Mouse (Mus musculus) heart, adult 11 months (tissue): ENCODE data around the gene Fhad1.
A peak's percentile ranks its signal among the peaks of the same experiment; 100 is the strongest.

Experiments
- DNase-seq: peaks from one replicate; pipeline ENCODE4 v3.0.0; 2022

Gene Fhad1

DNA sequence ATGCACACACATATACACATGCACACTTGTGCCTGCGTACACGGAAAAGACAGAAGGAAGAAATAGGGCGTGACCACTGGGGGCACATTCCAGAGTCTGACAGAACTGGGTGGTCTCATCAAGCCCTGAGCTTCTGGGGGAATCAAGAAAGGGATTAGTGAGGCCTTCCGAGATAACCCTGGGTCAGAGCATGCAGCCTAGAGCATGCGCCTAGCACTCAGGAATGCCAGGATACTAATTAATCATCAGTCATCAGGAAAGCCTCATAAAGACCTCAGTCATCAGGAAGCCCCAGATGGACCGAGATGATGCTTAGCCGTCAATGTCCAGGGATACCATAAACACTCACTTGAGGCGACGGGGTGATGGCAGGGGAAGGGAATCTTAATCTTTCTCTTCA is 135.0 kb downstream of the Fhad1 start:
- no peak for DNase-seq

DNA sequence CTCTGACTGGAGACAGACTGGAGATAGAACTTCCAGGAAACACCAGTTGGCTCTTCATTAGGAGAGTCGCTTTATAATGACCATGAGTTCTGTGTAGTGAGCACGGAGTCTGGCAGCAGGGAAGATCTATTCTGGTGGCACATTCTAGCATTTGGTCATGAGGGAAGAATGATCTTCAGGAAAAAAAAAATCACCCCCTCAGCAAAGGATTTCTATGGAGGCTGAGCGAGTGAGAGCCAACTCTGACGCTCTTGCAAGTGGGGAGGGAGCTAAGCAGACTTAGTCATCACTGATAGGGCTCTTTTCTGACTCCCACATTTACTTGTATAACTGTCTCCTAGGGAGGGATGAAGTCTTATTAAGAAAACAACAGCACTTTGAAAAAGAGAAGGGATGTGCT is 135.8 kb downstream of the Fhad1 start:
- no peak for DNase-seq

- DNase-seq, result no peak
Measured at GRCm38 (mm10) chr4:141878621-141879020, 136.3 kb downstream of the Fhad1 start.

GRCm38 (mm10) chr4:141875481-141876108 is 139.3 kb downstream of the Fhad1 start:
- DNase-seq, result no peak

GRCm38 (mm10) chr4:141874601-141875460 is 140.1 kb downstream of the Fhad1 start, which contains the start of gene Efhd2:
TSS of gene Efhd2 (minus strand) at chr4:141874920.
- peak; percentile 99 for DNase-seq

DNA sequence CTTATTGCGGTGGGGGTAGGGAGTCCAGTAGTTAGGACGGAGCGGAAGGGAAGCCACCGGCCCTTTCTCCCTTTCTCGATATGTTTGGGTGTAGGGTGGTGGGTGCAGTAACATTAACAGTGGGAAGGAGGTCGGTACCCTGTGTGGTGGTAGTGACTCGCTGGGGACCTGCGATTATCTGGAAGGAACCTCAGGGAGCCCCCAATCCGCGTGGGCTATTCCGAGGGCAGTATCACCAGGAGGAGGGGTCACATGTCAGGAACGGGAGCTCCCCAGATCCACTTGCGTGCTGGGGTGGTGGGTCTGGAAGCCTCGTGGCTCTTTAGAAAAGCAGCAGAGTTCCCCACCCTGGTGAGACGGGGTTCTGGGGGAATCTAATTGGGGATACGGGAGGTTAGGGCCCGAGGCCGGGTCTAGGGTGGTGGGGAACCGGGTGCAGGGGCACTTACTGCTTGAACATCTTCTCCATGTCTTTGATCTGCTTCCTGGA is 140.7 kb downstream of the Fhad1 start:
- peak; percentile 94 for DNase-seq

- DNase-seq, result peak; percentile 98
Measured at GRCm38 (mm10) chr4:141872977-141873376, 141.9 kb downstream of the Fhad1 start.

- peak; percentile 98 for DNase-seq
Measured at GRCm38 (mm10) chr4:141871909-141872308, 143.0 kb downstream of the Fhad1 start.

- DNase-seq, result peak; percentile 95
Measured at GRCm38 (mm10) chr4:141871333-141871725, 143.6 kb downstream of the Fhad1 start.

DNA sequence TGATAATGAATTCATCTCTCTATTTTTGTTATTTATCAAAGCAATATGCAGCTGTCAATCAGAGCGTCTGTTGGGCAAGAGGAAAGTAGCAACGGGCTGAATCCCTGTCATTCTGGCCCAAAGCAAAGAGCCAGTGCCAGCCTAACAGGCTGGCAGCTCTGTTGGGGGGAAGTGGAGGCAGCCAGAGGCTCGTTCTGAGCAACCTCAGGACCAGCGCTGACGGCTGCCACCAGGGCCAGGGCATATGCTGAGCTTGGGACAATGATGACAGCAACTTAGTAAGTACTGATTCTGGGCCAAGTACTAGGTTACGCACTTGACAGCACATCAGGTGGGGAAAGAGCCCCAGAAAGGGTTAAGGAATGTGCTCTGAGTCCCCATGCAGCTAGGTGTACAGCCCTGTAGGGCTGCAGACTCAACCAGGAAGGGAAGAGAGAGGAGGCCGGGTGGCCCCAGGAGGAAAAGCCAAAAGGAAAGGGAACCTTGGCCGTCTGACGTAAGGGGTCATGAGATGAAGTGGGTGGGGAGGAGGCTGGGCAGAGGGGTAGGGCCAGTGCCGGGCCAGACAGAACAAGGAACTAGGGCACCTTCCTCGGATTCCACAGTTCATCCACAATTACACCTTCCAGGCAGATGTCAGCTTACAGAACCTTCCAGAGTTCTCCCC is 144.1 kb downstream of the Fhad1 start:
- peak; percentile 99 for DNase-seq

DNA sequence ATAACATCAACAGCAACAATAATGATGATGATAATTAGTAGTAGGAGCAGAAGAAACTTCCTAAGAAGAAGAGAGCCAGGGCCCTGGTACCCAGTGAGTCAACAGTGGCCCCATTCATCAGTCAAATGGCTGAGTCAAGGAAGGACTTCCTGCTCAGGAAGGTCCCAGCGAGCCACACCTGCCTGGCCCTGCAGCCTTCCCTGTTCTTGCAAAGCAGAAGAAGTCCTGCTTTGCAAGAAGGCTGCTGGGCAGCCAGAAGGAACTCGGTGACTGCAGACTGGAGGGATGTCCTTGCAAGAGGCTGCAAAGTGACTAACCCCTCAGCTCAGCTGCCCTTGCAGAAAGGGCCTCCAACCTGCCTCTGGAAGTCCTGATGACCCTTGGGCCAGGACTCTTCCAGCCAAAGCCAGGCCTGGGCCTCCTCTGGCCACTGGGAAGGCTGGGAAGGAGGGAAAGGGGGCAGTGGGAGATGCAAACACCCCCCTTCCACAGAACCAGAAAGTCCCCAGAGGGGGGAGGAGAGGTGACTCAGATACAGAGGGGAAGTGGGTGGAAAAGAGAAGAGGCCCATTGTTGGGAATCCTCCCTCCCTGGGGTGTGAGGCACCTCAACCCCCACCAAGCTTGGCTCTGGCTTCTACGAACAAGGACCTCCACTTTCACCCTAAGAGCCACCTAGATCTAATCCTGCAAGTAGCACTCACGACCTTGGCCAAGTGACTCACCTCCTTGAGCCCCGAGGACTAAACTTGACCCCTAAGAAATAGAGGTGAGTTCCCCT is 145.3 kb downstream of the Fhad1 start:
- peak; percentile 94 for DNase-seq

- DNase-seq, result peak; percentile 94
Measured at GRCm38 (mm10) chr4:141868051-141868450, 146.8 kb downstream of the Fhad1 start.

DNA sequence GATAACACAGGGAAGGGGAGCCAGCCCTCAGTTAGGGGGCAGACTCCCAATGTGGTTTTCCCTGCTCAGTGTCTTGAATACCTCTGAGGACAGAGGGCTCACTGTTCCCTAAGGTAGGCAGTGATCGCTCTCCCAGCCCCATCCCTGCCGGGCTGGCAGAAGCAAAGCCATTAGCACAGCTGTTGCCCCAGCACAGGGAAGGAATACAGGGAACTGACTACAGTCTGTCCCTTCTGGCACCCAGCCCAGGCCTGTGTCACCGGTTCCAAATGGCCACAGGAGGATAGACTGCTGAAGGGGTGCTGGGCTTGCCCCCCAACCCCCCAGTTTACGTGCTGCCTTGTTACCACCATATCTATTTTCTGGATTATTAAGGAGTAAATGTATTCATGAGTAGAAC is 147.4 kb downstream of the Fhad1 start:
- DNase-seq, result peak; percentile 97

DNA sequence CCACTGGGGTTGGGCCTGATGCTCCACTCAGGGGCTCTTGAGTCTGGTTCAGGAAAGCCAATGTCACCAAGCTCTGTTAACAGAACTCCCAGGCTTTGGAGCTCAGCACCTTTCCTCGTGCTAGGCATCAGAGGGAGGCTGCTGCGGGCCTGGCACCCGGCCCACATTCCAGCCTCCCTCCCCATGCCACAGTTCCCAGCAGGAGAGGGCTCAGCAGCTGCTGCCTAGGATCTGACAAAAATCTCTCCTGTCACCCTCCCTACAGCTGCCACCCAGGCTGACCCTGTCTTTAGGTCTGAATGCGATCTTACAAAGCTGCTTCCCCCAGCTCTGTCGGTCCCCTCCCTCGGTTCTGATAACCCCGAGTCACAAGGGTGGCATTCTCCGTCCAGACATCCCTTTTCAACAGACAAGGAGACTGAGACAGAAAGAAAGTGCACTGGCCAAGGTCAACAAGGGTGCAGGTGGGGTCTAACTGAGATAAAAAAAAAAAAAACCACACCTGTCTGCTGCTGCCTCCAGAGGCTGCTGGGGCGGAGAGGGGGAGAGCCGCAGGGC is 147.9 kb downstream of the Fhad1 start:
- DNase-seq, result peak; percentile 94

DNA sequence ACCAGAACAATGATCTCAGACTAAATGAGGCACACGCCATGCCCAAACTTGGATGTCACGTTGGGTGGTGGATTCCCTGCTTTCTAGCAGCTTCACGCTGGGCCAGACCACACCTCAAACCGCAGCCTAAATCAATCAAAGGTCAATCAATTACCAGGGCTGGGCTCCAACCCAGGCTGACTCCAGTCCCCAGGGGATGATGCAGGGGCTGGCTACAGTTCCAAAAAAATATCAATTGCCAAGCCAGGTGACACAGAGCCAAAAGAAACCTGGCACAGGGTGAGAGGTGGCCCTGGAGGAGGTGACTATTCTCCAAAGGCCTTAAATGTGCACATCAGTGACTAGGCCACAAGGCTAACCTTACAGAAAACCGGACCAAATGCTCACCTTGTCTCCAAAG is 149.3 kb downstream of the Fhad1 start:
- DNase-seq, result peak; percentile 93

GRCm38 (mm10) chr4:141865006-141865405 is 149.9 kb downstream of the Fhad1 start:
- DNase-seq, result peak; percentile 95

DNA sequence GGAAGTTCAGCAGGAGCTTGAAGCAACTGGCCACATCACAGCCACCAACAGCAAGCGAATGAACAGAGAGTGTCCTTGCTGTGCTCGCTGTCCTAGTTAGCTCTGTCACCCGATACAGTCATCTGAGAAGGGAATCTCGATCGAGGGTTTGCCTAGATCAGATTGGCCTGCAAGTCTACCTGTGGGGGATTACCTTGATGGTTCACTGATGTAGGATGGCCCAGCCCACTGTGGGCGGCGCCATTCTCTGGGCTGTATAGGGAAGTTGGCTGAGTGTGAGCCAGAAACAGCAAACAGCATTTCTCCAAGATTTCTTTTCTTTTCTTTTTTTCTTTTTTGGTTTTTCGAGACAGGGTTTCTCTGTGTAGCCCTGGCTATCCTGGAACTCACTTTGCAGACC is 150.4 kb downstream of the Fhad1 start:
- DNase-seq, result peak; percentile 87

DNA sequence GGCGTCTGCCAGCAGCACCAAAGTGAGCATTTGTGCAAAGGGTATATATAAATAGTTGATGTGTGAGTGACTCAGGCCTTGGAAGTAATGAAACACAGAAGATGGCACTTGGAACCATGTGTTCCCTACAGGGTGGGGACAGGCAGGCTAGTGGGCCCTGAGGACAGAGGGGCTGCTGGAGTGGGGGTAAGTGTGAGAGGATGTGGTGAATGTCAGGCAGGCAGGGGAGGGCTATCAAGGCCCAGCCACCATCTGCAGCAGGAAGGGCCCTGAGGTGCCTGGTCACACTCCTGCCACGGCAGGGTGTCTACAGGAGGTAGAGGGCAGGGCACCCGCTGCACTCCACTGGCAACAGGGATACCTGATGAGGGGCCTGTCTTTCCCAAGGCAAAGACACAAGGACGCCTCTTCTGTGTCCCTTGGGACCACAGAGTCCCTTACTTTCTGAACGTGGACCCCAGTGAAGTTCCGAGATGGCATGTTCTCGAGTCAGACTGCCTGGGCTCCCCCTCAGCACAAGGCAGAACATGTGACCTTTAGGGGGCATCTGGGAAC is 151.1 kb downstream of the Fhad1 start:
- DNase-seq, result peak; percentile 91

- peak; percentile 94 for DNase-seq
Measured at GRCm38 (mm10) chr4:141862867-141863266, 152.0 kb downstream of the Fhad1 start.

DNA sequence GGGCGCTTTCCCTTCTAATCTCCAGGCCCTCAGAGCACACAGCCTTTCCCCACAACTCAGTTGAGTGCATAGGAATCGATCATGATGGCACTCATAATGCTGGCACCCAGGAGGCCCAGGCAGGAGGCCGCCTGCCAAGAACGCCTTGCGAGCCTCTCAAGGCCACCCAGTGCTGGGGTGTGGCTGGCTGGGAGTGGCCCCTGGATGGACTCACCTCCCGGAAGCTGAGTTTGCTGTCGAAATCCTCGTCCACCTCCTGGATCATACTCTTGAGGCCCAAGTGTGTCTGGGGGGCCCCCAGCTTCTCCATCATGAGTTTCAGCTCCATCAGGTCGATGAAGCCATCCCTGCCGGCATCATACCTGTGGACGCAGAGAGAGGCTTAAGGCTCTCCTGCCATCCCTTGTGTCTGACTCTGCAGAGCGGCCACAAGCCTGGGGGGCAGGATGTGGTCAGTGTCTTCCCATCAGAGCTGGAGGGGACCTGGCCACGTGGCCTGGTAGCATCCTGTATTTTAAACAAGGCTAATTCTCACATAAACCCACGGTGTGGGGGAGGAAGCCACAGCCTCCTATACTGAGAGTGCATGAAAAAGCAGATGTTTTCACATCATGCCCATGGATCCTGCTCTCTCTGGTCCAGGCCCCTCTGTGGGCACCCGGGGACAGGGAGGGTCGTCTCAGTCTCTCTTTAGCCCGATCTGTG is 153.1 kb downstream of the Fhad1 start:
- peak; percentile 89 for DNase-seq

DNA sequence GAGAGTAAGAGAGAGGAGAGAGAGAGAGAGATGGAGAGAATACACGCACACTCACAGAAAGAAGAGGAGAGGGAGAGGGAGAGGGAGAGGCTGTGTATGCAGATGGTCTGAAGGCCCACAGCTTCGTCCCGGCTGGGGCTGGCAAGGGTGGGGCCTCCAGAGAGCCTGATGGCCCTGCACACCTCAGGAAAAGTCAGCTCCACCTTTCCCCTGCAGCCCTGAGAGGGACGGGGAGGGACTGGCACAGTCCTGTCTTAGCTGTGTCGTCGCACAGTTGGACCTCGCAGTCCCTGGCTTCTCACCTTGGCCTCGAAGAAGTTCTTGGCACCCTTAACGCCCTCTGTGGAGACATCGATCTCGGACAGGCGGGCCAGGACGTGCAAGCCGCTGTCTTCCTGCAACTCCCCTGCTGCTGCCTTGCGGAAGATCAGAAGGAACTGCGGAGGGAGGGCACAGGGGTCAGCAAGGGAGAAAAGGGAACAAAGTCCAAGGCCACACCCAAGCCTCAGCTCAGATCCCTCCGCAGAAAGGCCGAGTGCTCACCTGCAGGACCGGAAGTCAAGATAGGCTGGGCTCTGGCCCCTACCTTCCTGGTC is 154.5 kb downstream of the Fhad1 start:
- peak; percentile 94 for DNase-seq
